Mouse (Mus musculus) lung, postnatal 25 days (tissue): Measurements from ENCODE around the gene Mrgprx1.

Source experiments
- DNase-seq: peaks from one replicate; pipeline ENCODE4 v3.0.0; 2022; ENCODE audit warnings: low spot score

Gene Mrgprx1

GRCm38 (mm10) chr7:48027497-48027896, at the start of gene Mrgprx1:
Gene Mrgprx1, minus strand, starts transcription at chr7:48027597.
- DNase-seq = no peak

- no peak for DNase-seq
Observed at GRCm38 (mm10) chr7:48075521-48075920, 48.1 kb upstream of the Mrgprx1 start.

- no peak for DNase-seq
Observed at GRCm38 (mm10) chr7:48046475-48047185, 19.2 kb upstream of the Mrgprx1 start.

GRCm38 (mm10) chr7:48044046-48044445, 16.6 kb upstream of the Mrgprx1 start:
- DNase-seq = no peak

- DNase-seq = no peak
Observed at GRCm38 (mm10) chr7:48017874-48018273, 9.5 kb downstream of the Mrgprx1 start.

- no peak for DNase-seq
Observed at GRCm38 (mm10) chr7:47995689-47996088, 31.7 kb downstream of the Mrgprx1 start.

- no peak for DNase-seq
Observed at GRCm38 (mm10) chr7:47986752-47987151, 40.6 kb downstream of the Mrgprx1 start.

GRCm38 (mm10) chr7:47981995-47982394, 45.4 kb downstream of the Mrgprx1 start, which contains the start of gene Mrgpra4:
Gene Mrgpra4, minus strand, starts transcription at chr7:47982095.
- no peak for DNase-seq
